34 mouse cellular contexts compared by ENCODE assay signal in genomic region chr12:118816156-118816555, GRCm38 (mm10). TPM values are rescaled to one million over a fixed set of nuclear protein-coding genes. Genes with fewer than 3 reads are reported as not detected.
DNase-seq lines count a peak whose midpoint lies in the region.
"Had no signal": no experiment of that assay in that cellular context is flagged by ENCODE, and none has a peak within 500 bp of the region (broad histone marks: within the 10 kb centered on the region; RNA-seq: fewer than 3 reads in every experiment).

No protein-coding gene starts in this region.

- H3K27me3 ChIP-seq in forebrain, embryonic 10.5 days (ENCODE audit: poor library complexity, severe bottlenecking) = peaks cover 30% of the 10 kb centered on the region
- H3K27me3 ChIP-seq: CH12.LX; hindbrain, embryonic 12.5 days had no signal

- intact Hi-C loops in gastrocnemius, postnatal 36 days (cut with DNase I) = no loop called here
- intact Hi-C loops in heart, postnatal 14 days (cut with DNase I) = no loop called here

- no peaks in the 10 kb centered on the region for H3K36me3 ChIP-seq in forebrain, embryonic 10.5 days (replicated peaks)
- H3K36me3 ChIP-seq: embryonic facial prominence, embryonic 10.5 days; embryonic facial prominence, embryonic 13.5 days; G1E; heart, embryonic 10.5 days; heart, embryonic 13.5 days; hindbrain, embryonic 12.5 days; hindbrain, embryonic 15.5 days had no signal

- peaks cover 13% of the 10 kb centered on the region for H3K4me1 ChIP-seq in forebrain, embryonic 10.5 days
- H3K4me1 ChIP-seq: heart, embryonic 10.5 days had no signal

- H3K9me3 ChIP-seq in forebrain, embryonic 10.5 days = no peaks in the 10 kb centered on the region
- H3K9me3 ChIP-seq: embryonic facial prominence, embryonic 10.5 days; embryonic facial prominence, embryonic 13.5 days; forebrain, embryonic 13.5 days; G1E; heart, embryonic 10.5 days; heart, embryonic 13.5 days; hindbrain, embryonic 12.5 days; hindbrain, embryonic 15.5 days had no signal

- peak; percentile 25 for DNase-seq in kidney, adult 9 months
- DNase-seq in kidney, postnatal 36 days = no peak
- DNase-seq in 3T3-L1 (ENCODE audit: low read depth, low spot score) = peak; percentile 91
- peak; percentile 42 for DNase-seq in NIH3T3 (ENCODE audit: low read depth)
- no peak for DNase-seq in forebrain, embryonic 10.5 days (ENCODE audit: extremely low spot score, low spot score)
- DNase-seq in gastrocnemius, postnatal 36 days = no peak
- DNase-seq in heart, postnatal 14 days = no peak
- DNase-seq: adrenal gland, adult 2 months; adrenal gland, postnatal 14 days; cerebellum, adult 11 months; cerebellum, adult 2 months; cerebellum, adult 9-11 months; cerebellum, postnatal 25 days; embryo, embryonic 11 days; forebrain, postnatal 0 days; gastrocnemius, adult 2 months; gastrocnemius, postnatal 14 days; heart, adult 2 months had no signal

- H3K27ac ChIP-seq in forebrain, embryonic 10.5 days = no peak overlapping the region
- H3K27ac ChIP-seq: embryonic facial prominence, embryonic 10.5 days; embryonic facial prominence, embryonic 13.5 days; forebrain, embryonic 13.5 days; gastrocnemius, adult 2 months; heart, adult 2 months; heart, embryonic 10.5 days; heart, embryonic 13.5 days; hindbrain, embryonic 12.5 days; hindbrain, embryonic 15.5 days had no signal

- no peak overlapping the region for H3K4me3 ChIP-seq in forebrain, embryonic 10.5 days
- H3K4me3 ChIP-seq: embryonic facial prominence, embryonic 10.5 days; embryonic facial prominence, embryonic 13.5 days; erythroblast, embryonic 14.5 days; forebrain, embryonic 13.5 days; gastrocnemius, adult 2 months; heart, adult 2 months; heart, embryonic 10.5 days; heart, embryonic 13.5 days; hindbrain, embryonic 12.5 days; hindbrain, embryonic 15.5 days had no signal

RNA-seq across cellular contexts. Expression of gene Sp8, which starts 30.0 kb away (rescaled TPM):
- polyA plus RNA-seq in forebrain, embryonic 10.5 days (2016; fragmentation: Nextera tagmentation; extraction: Ambion mirVana) = 17.5 and 20.9 TPM in 2 replicates
- total RNA-seq in gastrocnemius, postnatal 36 days (2021) = not detected
- total RNA-seq in heart, postnatal 14 days (2021) = not detected
- total RNA-seq: adrenal gland, adult 2 months; adrenal gland, postnatal 14 days; CH12.LX; gastrocnemius, adult 2 months; gastrocnemius, postnatal 14 days; granulocyte monocyte progenitor cell, adult 5-6 weeks; heart, adult 2 months; heart, postnatal 25 days; hematopoietic stem cell, adult 5-6 weeks had no signal
- polyA plus RNA-seq: adrenal gland, adult 2 months; erythroblast, embryonic 14.5 days; G1E; heart, adult 2 months; heart, embryonic 13.5 days; heart, embryonic 16.5 days; intestine, embryonic 14.5 days; intestine, postnatal 0 days had no signal

Comparison
In these comparisons a context has a peak if more than half of its experiments do, and no peak if none do; other contexts are left out.
1. DNase-seq: peak in kidney, adult 9 months (single experiment), 3T3-L1 (single experiment) and NIH3T3 (single experiment); none in kidney, postnatal 36 days (0 of 2), forebrain, embryonic 10.5 days (single experiment), gastrocnemius, postnatal 36 days (0 of 2) and heart, postnatal 14 days (0 of 2).